Mouse (Mus musculus) liver, adult 2 months (tissue): ENCODE measurements around the gene Rhoc.

Experiments used
- CTCF ChIP-seq: fragments of 200-500 bp; IDR thresholded peaks from 2 replicates; pipeline ENCODE4 v1.5.1; 2011; ENCODE audit warnings: low read depth, low read length, control low read depth
- POLR2A ChIP-seq: fragments of 200-500 bp; IDR thresholded peaks from 2 replicates; pipeline ENCODE4 v1.6.1; 2011; ENCODE audit warnings: low read length, control low read depth; ENCODE audit not compliant: insufficient read depth; ENCODE audit errors: extremely low read depth

- TF ChIP-seq CTCF, result no peak
- TF ChIP-seq POLR2A, result no peak
Measured at GRCm38 (mm10) chr3:104793871-104794828, 6.0 kb downstream of the Rhoc start.
